In genomic region chr15:31602426-31602825, GRCm38 (mm10) we compare ENCODE assay signal across 9 mouse cellular contexts. TPM values are rescaled to one million over a fixed set of nuclear protein-coding genes. Genes with fewer than 3 reads are reported as not detected.
A peak's percentile ranks its signal among the peaks of the same experiment; 100 is the strongest.
DNase-seq lines count a peak whose midpoint lies in the region; ATAC-seq lines count a peak whose summit lies in the region.
"Had no signal": no experiment of that assay in that cellular context is flagged by ENCODE, and none has a peak within 500 bp of the region (broad histone marks: within the 10 kb centered on the region; RNA-seq: fewer than 3 reads in every experiment).

No protein-coding gene starts in this region.

- peaks cover 7% of the 10 kb centered on the region for H3K36me3 ChIP-seq in limb, embryonic 12.5 days
- H3K36me3 ChIP-seq in midbrain, embryonic 14.5 days (ENCODE audit: control insufficient read depth, insufficient read depth, low read length), result peaks cover 3% of the 10 kb centered on the region; the same call in 1 of the 2 replicates
- H3K36me3 ChIP-seq in stomach, embryonic 14.5 days (ENCODE audit: control insufficient read depth, insufficient read depth, low read length), result peaks cover 2% of the 10 kb centered on the region; the same call in 1 of the 2 replicates

- peak overlapping the region; percentile 94 for H3K27ac ChIP-seq in limb, embryonic 12.5 days
- peak overlapping the region; percentile 94 for H3K27ac ChIP-seq in midbrain, embryonic 14.5 days (replicated peaks; ENCODE audit: low read depth, low read length)
- H3K27ac ChIP-seq in stomach, embryonic 14.5 days (ENCODE audit: low read length), result peak overlapping the region; percentile 89

- H3K27me3 ChIP-seq in limb, embryonic 12.5 days, result no peaks in the 10 kb centered on the region
- H3K27me3 ChIP-seq in midbrain, embryonic 14.5 days (ENCODE audit: control insufficient read depth, insufficient read depth, low read length), result no peaks in the 10 kb centered on the region
- H3K27me3 ChIP-seq in stomach, embryonic 14.5 days (ENCODE audit: control insufficient read depth, insufficient read depth, low read length), result no peaks in the 10 kb centered on the region
- H3K27me3 ChIP-seq: Patski had no signal

- no peaks in the 10 kb centered on the region for H3K9me3 ChIP-seq in limb, embryonic 12.5 days
- H3K9me3 ChIP-seq in midbrain, embryonic 14.5 days (ENCODE audit: control insufficient read depth, low read length), result no peaks in the 10 kb centered on the region
- H3K9me3 ChIP-seq in stomach, embryonic 14.5 days (ENCODE audit: control insufficient read depth, low read depth, low read length), result no peaks in the 10 kb centered on the region

- DNase-seq in adrenal gland, adult 8-10 months, result peak; percentile 33
- DNase-seq in adrenal gland, postnatal 25 days, result no peak
- peak; percentile 71 to 73 for DNase-seq in cerebellum, adult 18-20 months
- DNase-seq in forelimb bud, embryonic 11.5 days (ENCODE audit: low read depth, low spot score), result peak; percentile 67
- DNase-seq in midbrain, embryonic 14.5 days, result peak; percentile 88

- peak overlapping the region; percentile 77 for H3K4me3 ChIP-seq in limb, embryonic 12.5 days (replicated peaks)
- H3K4me3 ChIP-seq in midbrain, embryonic 14.5 days (replicated peaks; ENCODE audit: low read depth, low read length), result peak overlapping the region; percentile 92
- peak overlapping the region; percentile 97 for H3K4me3 ChIP-seq in stomach, embryonic 14.5 days (ENCODE audit: low read depth, low read length)

- H3K4me2 ChIP-seq in limb, embryonic 12.5 days, result peak overlapping the region; percentile 59
- H3K4me2 ChIP-seq in midbrain, embryonic 14.5 days (ENCODE audit: low read length), result peak overlapping the region; percentile 65
- H3K4me2 ChIP-seq in stomach, embryonic 14.5 days (replicated peaks; ENCODE audit: low read depth, low read length), result peak overlapping the region; percentile 67

- 4% methylated on average over 15 of the region's 15 CpGs for WGBS in limb, embryonic 12.5 days
- 5% methylated on average over 15 of the region's 15 CpGs for WGBS in midbrain, embryonic 14.5 days
- 3% methylated on average over 15 of the region's 15 CpGs for WGBS in stomach, embryonic 14.5 days

- peak; percentile 7 for ATAC-seq in inflammation-experienced regulatory T-cells, adult 6 months
- ATAC-seq in limb, embryonic 12.5 days (ENCODE audit: insufficient number of reproducible peaks, insufficient read depth, low FRiP score, low TSS enrichment, low read depth), result peak; percentile 82
- ATAC-seq in midbrain, embryonic 14.5 days (ENCODE audit: low FRiP score, low TSS enrichment), result peak; percentile 77
- peak; percentile 66 for ATAC-seq in stomach, embryonic 14.5 days (ENCODE audit: insufficient number of reproducible peaks, insufficient read depth, low FRiP score, low read depth)

- H3K4me1 ChIP-seq in limb, embryonic 12.5 days (replicated peaks), result peaks cover 23% of the 10 kb centered on the region
- peaks cover 23% of the 10 kb centered on the region for H3K4me1 ChIP-seq in midbrain, embryonic 14.5 days (ENCODE audit: control insufficient read depth, insufficient read depth, low read length)
- peaks cover 17% of the 10 kb centered on the region for H3K4me1 ChIP-seq in stomach, embryonic 14.5 days (ENCODE audit: control insufficient read depth, insufficient read depth, low read length)

- H3K9ac ChIP-seq in limb, embryonic 12.5 days (replicated peaks), result peak overlapping the region; percentile 86
- H3K9ac ChIP-seq in midbrain, embryonic 14.5 days (replicated peaks; ENCODE audit: low read length), result peak overlapping the region; percentile 71
- H3K9ac ChIP-seq in stomach, embryonic 14.5 days (replicated peaks; ENCODE audit: low read depth, low read length), result peak overlapping the region; percentile 86

RNA-seq across cellular contexts. Expression of gene Fam173b, which starts 0.8 kb away (rescaled TPM):
- 10 to 100 TPM; 25.9 to 29.7 (median 27.9) TPM for total RNA-seq in adrenal gland, adult 8-10 months (2022)
- total RNA-seq in adrenal gland, postnatal 25 days (2021), result 24.7 and 29.0 TPM in 2 replicates
- polyA plus RNA-seq in inflammation-experienced regulatory T-cells, adult 6 months (2017; shearing (Covaris generic)), result 10 to 100 TPM; 22.1 to 28.3 (median 25.9) TPM
- polyA plus RNA-seq in limb, embryonic 12.5 days (2016; fragmentation: Nextera tagmentation; extraction: Ambion mirVana), result 11.2 and 11.9 TPM in 2 replicates
- polyA plus RNA-seq in midbrain, embryonic 14.5 days (2014; fragmentation: Nextera tagmentation; extraction: Ambion mirVana), result 9.5 and 10.0 TPM in 2 replicates
- 12.1 and 14.8 TPM in 2 replicates for polyA plus RNA-seq in stomach, embryonic 14.5 days (2014; fragmentation: Nextera tagmentation; extraction: Ambion mirVana)

RNA-seq across cellular contexts. Expression of gene Cct5, which starts 0.8 kb away (rescaled TPM):
- 100 to 1,000 TPM; 232 to 302 (median 271) TPM for total RNA-seq in adrenal gland, adult 8-10 months (2022)
- 301 and 333 TPM in 2 replicates for total RNA-seq in adrenal gland, postnatal 25 days (2021)
- 100 to 1,000 TPM; 381 to 446 (median 430) TPM for polyA plus RNA-seq in inflammation-experienced regulatory T-cells, adult 6 months (2017; shearing (Covaris generic))
- polyA plus RNA-seq in limb, embryonic 12.5 days (2016; fragmentation: Nextera tagmentation; extraction: Ambion mirVana), result 585 and 607 TPM in 2 replicates
- polyA plus RNA-seq in midbrain, embryonic 14.5 days (2014; fragmentation: Nextera tagmentation; extraction: Ambion mirVana), result 520 and 567 TPM in 2 replicates
- polyA plus RNA-seq in stomach, embryonic 14.5 days (2014; fragmentation: Nextera tagmentation; extraction: Ambion mirVana), result 533 and 552 TPM in 2 replicates

RNA-seq across cellular contexts. Expression of gene Cmbl, which starts 37.2 kb away (rescaled TPM):
- total RNA-seq in adrenal gland, adult 8-10 months (2022), result 100 to 1,000 TPM; 160 to 274 (median 195) TPM
- 180 and 181 TPM in 2 replicates for total RNA-seq in adrenal gland, postnatal 25 days (2021)
- not detected for polyA plus RNA-seq in inflammation-experienced regulatory T-cells, adult 6 months (2017; shearing (Covaris generic))
- 0.55 and 0.65 TPM in 2 replicates for polyA plus RNA-seq in limb, embryonic 12.5 days (2016; fragmentation: Nextera tagmentation; extraction: Ambion mirVana)
- 3.6 and 5.4 TPM in 2 replicates for polyA plus RNA-seq in midbrain, embryonic 14.5 days (2014; fragmentation: Nextera tagmentation; extraction: Ambion mirVana)
- 7.2 and 8.6 TPM in 2 replicates for polyA plus RNA-seq in stomach, embryonic 14.5 days (2014; fragmentation: Nextera tagmentation; extraction: Ambion mirVana)

Comparison
In these comparisons a context has a peak if more than half of its experiments do, and no peak if none do; other contexts are left out.
1. ATAC-seq: peak in every context shown above with its lines; median percentile 82 in limb, embryonic 12.5 days; 77 in midbrain, embryonic 14.5 days; 66 in stomach, embryonic 14.5 days; 7 in inflammation-experienced regulatory T-cells, adult 6 months.